ENCODE assay signal across 7 mouse cellular contexts in genomic region chr5:110386371-110387330, GRCm38 (mm10). TPM values are rescaled to one million over a fixed set of nuclear protein-coding genes. Genes with fewer than 3 reads are reported as not detected.
DNase-seq lines count a peak whose midpoint lies in the region; ATAC-seq lines count a peak whose summit lies in the region.

No protein-coding gene starts in this region.

- peak overlapping the region; percentile 69 for H3K4me2 ChIP-seq in intestine, embryonic 14.5 days (ENCODE audit: low read length)

- no peak overlapping the region for H3K27ac ChIP-seq in intestine, embryonic 14.5 days (ENCODE audit: low read depth)
- peak overlapping the region; percentile 90 for H3K27ac ChIP-seq in limb, embryonic 10.5 days
- H3K27ac ChIP-seq in midbrain, embryonic 10.5 days (replicated peaks), result peak overlapping the region; percentile 81

- peaks cover 10% of the 10 kb centered on the region; the same call in 1 of the 2 replicates for H3K4me1 ChIP-seq in intestine, embryonic 14.5 days (replicated peaks; ENCODE audit: control insufficient read depth, insufficient read depth, low read length)
- peaks cover 37% of the 10 kb centered on the region for H3K4me1 ChIP-seq in limb, embryonic 10.5 days
- peaks cover 36% of the 10 kb centered on the region for H3K4me1 ChIP-seq in midbrain, embryonic 10.5 days

- H3K36me3 ChIP-seq in intestine, embryonic 14.5 days (ENCODE audit: control insufficient read depth, insufficient read depth, low read length), result no peaks in the 10 kb centered on the region
- peaks cover 7% of the 10 kb centered on the region for H3K36me3 ChIP-seq in limb, embryonic 10.5 days
- H3K36me3 ChIP-seq in midbrain, embryonic 10.5 days, result peaks cover under 1% of the 10 kb centered on the region; the same call in 1 of the 2 replicates

- peak overlapping the region; percentile 45 for H3K9ac ChIP-seq in intestine, embryonic 14.5 days (ENCODE audit: low read length)

- H3K27me3 ChIP-seq in intestine, embryonic 14.5 days (replicated peaks; ENCODE audit: control insufficient read depth, insufficient read depth, low read length), result 0 out of 2 replicates have a peak, but pooled peaks cover 4% of the 10 kb centered on the region
- H3K27me3 ChIP-seq in limb, embryonic 10.5 days (ENCODE audit: low read depth, poor library complexity, severe bottlenecking), result peaks cover 20% of the 10 kb centered on the region
- H3K27me3 ChIP-seq in midbrain, embryonic 10.5 days (ENCODE audit: low read depth, poor library complexity, severe bottlenecking), result peaks cover 39% of the 10 kb centered on the region

- peak; percentile 90 for DNase-seq in adrenal gland, postnatal 14 days
- DNase-seq in embryo, embryonic 10 days (ENCODE audit: low spot score), result peak; percentile 82
- peak; percentile 76 for DNase-seq in gastrocnemius, postnatal 14 days
- DNase-seq in intestine, embryonic 14.5 days (ENCODE audit: low spot score), result peak; percentile 81
- peak; percentile 90 for DNase-seq in limb, embryonic 10.5 days (ENCODE audit: low spot score)
- DNase-seq in midbrain, embryonic 10.5 days (ENCODE audit: low spot score), result peak; percentile 79
- peak; percentile 79 for DNase-seq in right cerebral cortex, postnatal 4 days

- WGBS in intestine, embryonic 14.5 days, result 1% methylated on average over 87 of the region's 90 CpGs
- WGBS in limb, embryonic 10.5 days, result under 1% methylated on average over 90 of the region's 90 CpGs
- WGBS in midbrain, embryonic 10.5 days, result 1% methylated on average over 89 of the region's 90 CpGs

- peak; percentile 91 for ATAC-seq in intestine, embryonic 14.5 days (replicated peaks; ENCODE audit: low FRiP score, low TSS enrichment, low read depth)

- intact Hi-C loops in gastrocnemius, postnatal 14 days (cut with DNase I; ENCODE audit: low total_unique reads), result no loop called here

- H3K4me3 ChIP-seq in intestine, embryonic 14.5 days (ENCODE audit: low read depth, low read length), result peak overlapping the region; percentile 67
- H3K4me3 ChIP-seq in limb, embryonic 10.5 days, result peak overlapping the region; percentile 81
- peak overlapping the region; percentile 66 for H3K4me3 ChIP-seq in midbrain, embryonic 10.5 days

- no peaks in the 10 kb centered on the region for H3K9me3 ChIP-seq in intestine, embryonic 14.5 days (ENCODE audit: control insufficient read depth, low read length)
- H3K9me3 ChIP-seq in limb, embryonic 10.5 days (replicated peaks), result no peaks in the 10 kb centered on the region
- H3K9me3 ChIP-seq in midbrain, embryonic 10.5 days (replicated peaks), result no peaks in the 10 kb centered on the region

RNA-seq across cellular contexts. Expression of gene Lrcol1, which starts 42.1 kb away (rescaled TPM):
- not detected in 2 replicates for total RNA-seq in adrenal gland, postnatal 14 days (2021)
- not detected for total RNA-seq in gastrocnemius, postnatal 14 days (2021)
- not detected in 2 replicates for polyA plus RNA-seq in intestine, embryonic 14.5 days (2014; fragmentation: Nextera tagmentation; extraction: Ambion mirVana)
- polyA plus RNA-seq in limb, embryonic 10.5 days (2016; fragmentation: Nextera tagmentation; extraction: Ambion mirVana), result not detected in 2 replicates
- polyA plus RNA-seq in midbrain, embryonic 10.5 days (2016; fragmentation: Nextera tagmentation; extraction: Ambion mirVana), result not detected in 2 replicates

RNA-seq across cellular contexts. Expression of gene P2rx2, which starts 43.6 kb away (rescaled TPM):
- total RNA-seq in adrenal gland, postnatal 14 days (2021), result 0.48 and 1.2 TPM in 2 replicates
- not detected for total RNA-seq in gastrocnemius, postnatal 14 days (2021)
- 0.77 and 1.1 TPM in 2 replicates for polyA plus RNA-seq in intestine, embryonic 14.5 days (2014; fragmentation: Nextera tagmentation; extraction: Ambion mirVana)
- polyA plus RNA-seq in limb, embryonic 10.5 days (2016; fragmentation: Nextera tagmentation; extraction: Ambion mirVana), result 0.39 and 0.66 TPM in 2 replicates
- 0.62 and 0.73 TPM in 2 replicates for polyA plus RNA-seq in midbrain, embryonic 10.5 days (2016; fragmentation: Nextera tagmentation; extraction: Ambion mirVana)
